Mouse (Mus musculus): ENCODE data around the gene Taf11.

DNA sequence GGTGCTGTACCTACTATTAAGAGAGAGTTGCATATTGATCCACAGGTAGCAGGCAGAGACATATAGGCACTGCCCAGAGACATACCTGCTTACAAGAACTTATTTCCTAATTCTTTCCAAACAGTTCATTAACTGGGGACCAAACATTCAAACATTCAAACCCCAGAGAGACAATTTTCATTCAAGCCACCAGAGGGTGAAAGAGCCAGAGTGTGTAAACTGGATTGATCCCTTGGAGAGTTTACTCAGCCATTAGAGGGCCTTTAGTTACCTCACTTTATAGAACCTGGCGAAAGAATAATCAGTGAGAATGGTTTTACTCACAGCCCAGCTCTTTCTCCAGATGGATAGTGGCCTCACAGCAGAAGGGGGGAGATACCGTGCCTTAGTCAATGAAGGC, 44.2 kb downstream of the Taf11 start:
- TF ChIP-seq CTCF (IDR thresholded peaks at IDR 0.05; ENCODE audit: extremely low read depth, insufficient read length, insufficient replicate concordance, low read depth, low read length) (no peak), POLR2A (IDR thresholded peaks at IDR 0.05; ENCODE audit: low read depth, low read length) (no peak)
